Mouse (Mus musculus) embryonic facial prominence, embryonic 13.5 days (tissue): ENCODE data around the gene Sh3bgrl2. TPM values are rescaled to one million over a fixed set of nuclear protein-coding genes. Genes with fewer than 3 reads are reported as not detected.

Experiments used
- ATAC-seq: fragments of 200-750 bp; cut with Nextera tagmentation; 2 replicates; pipeline ENCODE4 v1.8.0; 2017; ENCODE audit warnings: low read depth; ENCODE audit not compliant: insufficient number of reproducible peaks, insufficient read depth, low FRiP score, low TSS enrichment
- H3K27ac ChIP-seq: fragments of 300-500 bp; sonication (generic); 2 replicates; pipeline ENCODE4 v1.5.1; 2015; ENCODE audit warnings: moderate library complexity, mild to moderate bottlenecking, inconsistent platforms
- H3K27me3 ChIP-seq: fragments of 300-500 bp; sonication (generic); 2 replicates; pipeline ENCODE4 v1.6.1; 2015; ENCODE audit warnings: mild to moderate bottlenecking, inconsistent platforms
- H3K36me3 ChIP-seq: fragments of 300-500 bp; sonication (generic); 2 replicates; pipeline ENCODE4 v1.6.1; 2015; ENCODE audit warnings: mild to moderate bottlenecking, inconsistent platforms
- H3K4me1 ChIP-seq: fragments of 300-500 bp; sonication (generic); 2 replicates; pipeline ENCODE4 v1.6.1; 2015; ENCODE audit warnings: inconsistent platforms
- H3K4me2 ChIP-seq: fragments of 300-500 bp; sonication (generic); 2 replicates; pipeline ENCODE4 v1.6.1; 2015; ENCODE audit warnings: moderate library complexity, mild to moderate bottlenecking, inconsistent platforms
- H3K4me3 ChIP-seq: fragments of 300-500 bp; sonication (generic); 2 replicates; pipeline ENCODE4 v1.5.1; 2015; ENCODE audit warnings: mild to moderate bottlenecking, inconsistent platforms
- H3K9ac ChIP-seq: fragments of 300-500 bp; sonication (generic); 2 replicates; pipeline ENCODE4 v1.6.1; 2015; ENCODE audit warnings: mild to moderate bottlenecking, inconsistent platforms
- H3K9me3 ChIP-seq: fragments of 300-500 bp; sonication (generic); 2 replicates; pipeline ENCODE4 v1.6.1; 2016; ENCODE audit warnings: inconsistent platforms
- WGBS: fragments of 180-500 bp; shearing (Covaris S2); methylation state at CpG from one replicate; pipeline ENCODE4 v1.1.7; 2015; ENCODE audit warnings: mixed read lengths; 5-methylcytosine and 5-hydroxymethylcytosine counted together
- polyA plus RNA-seq: library from polyadenylated mRNA; unstranded; fragments of >200 nt; fragmentation: Nextera tagmentation; extraction: Ambion mirVana; gene quantifications from 2 replicates; pipeline ENCODE4 v1.2.1, GENCODE M21; 2015

The Sh3bgrl2 gene
- polyA plus RNA-seq, 1 experiment from 2014 or later = 14.5 TPM

- H3K27ac ChIP-seq = no peak overlapping the region
- ATAC-seq = peak; percentile 71; the same call in 1 of the 2 replicates
- 31% methylated on average over 6 of the region's 6 CpGs for WGBS
- no peak overlapping the region for H3K9ac ChIP-seq
- no peaks in the 10 kb centered on the region for H3K9me3 ChIP-seq
- H3K36me3 ChIP-seq = no peaks in the 10 kb centered on the region
- H3K4me3 ChIP-seq = no peak overlapping the region
- H3K4me1 ChIP-seq = peaks cover 7% of the 10 kb centered on the region
- H3K4me2 ChIP-seq = peak overlapping the region; percentile 12; the same call in 1 of the 2 replicates
- no peaks in the 10 kb centered on the region for H3K27me3 ChIP-seq
Observed at GRCm38 (mm10) chr9:83615912-83616585, 67.9 kb downstream of the Sh3bgrl2 start.

GRCm38 (mm10) chr9:83616586-83617081, 68.5 kb downstream of the Sh3bgrl2 start:
- WGBS = 18% methylated on average over 7 of the region's 7 CpGs
- peaks cover 7% of the 10 kb centered on the region for H3K4me1 ChIP-seq
- no peaks in the 10 kb centered on the region for H3K27me3 ChIP-seq
- peak overlapping the region; percentile 34 for H3K27ac ChIP-seq
- no peaks in the 10 kb centered on the region for H3K9me3 ChIP-seq
- ATAC-seq = no peak
- peak overlapping the region; percentile 12; the same call in 1 of the 2 replicates for H3K4me2 ChIP-seq
- no peak overlapping the region for H3K9ac ChIP-seq
- H3K36me3 ChIP-seq = no peaks in the 10 kb centered on the region
- no peak overlapping the region for H3K4me3 ChIP-seq

GRCm38 (mm10) chr9:83623455-83623854, 75.3 kb downstream of the Sh3bgrl2 start:
- Histone ChIP-seq H3K27ac (no peak overlapping the region), H3K36me3 (no peaks in the 10 kb centered on the region), H3K9me3 (no peaks in the 10 kb centered on the region), H3K4me3 (no peak overlapping the region), H3K4me2 (no peak overlapping the region), H3K9ac (no peak overlapping the region), H3K4me1 (peaks cover 23% of the 10 kb centered on the region), H3K27me3 (no peaks in the 10 kb centered on the region)
- no peak for ATAC-seq
- 74% methylated on average over 6 of the region's 6 CpGs for WGBS

- H3K4me1 ChIP-seq = peaks cover 29% of the 10 kb centered on the region
- H3K9ac ChIP-seq = no peak overlapping the region
- no peaks in the 10 kb centered on the region for H3K36me3 ChIP-seq
- no peak overlapping the region for H3K4me2 ChIP-seq
- H3K4me3 ChIP-seq = no peak overlapping the region
- no peaks in the 10 kb centered on the region for H3K9me3 ChIP-seq
- H3K27ac ChIP-seq = no peak overlapping the region
- ATAC-seq = no peak
- 76% methylated on average over 5 of the region's 5 CpGs for WGBS
- H3K27me3 ChIP-seq = no peaks in the 10 kb centered on the region
Observed at GRCm38 (mm10) chr9:83624193-83624592, 76.1 kb downstream of the Sh3bgrl2 start.

GRCm38 (mm10) chr9:83625085-83625484, 77.0 kb downstream of the Sh3bgrl2 start:
- Histone ChIP-seq H3K4me3 (no peak overlapping the region), H3K9ac (no peak overlapping the region), H3K27me3 (no peaks in the 10 kb centered on the region), H3K4me1 (peaks cover 33% of the 10 kb centered on the region), H3K36me3 (no peaks in the 10 kb centered on the region), H3K4me2 (no peak overlapping the region), H3K9me3 (no peaks in the 10 kb centered on the region), H3K27ac (peak overlapping the region; percentile 57; the same call in 1 of the 2 replicates)
- WGBS = 18% methylated on average over 5 of the region's 5 CpGs
- ATAC-seq = no peak

- no peaks in the 10 kb centered on the region for H3K27me3 ChIP-seq
- no peak for ATAC-seq
- H3K36me3 ChIP-seq = no peaks in the 10 kb centered on the region
- no peak overlapping the region for H3K9ac ChIP-seq
- H3K9me3 ChIP-seq = no peaks in the 10 kb centered on the region
- 19% methylated on average over 19 of the region's 19 CpGs for WGBS
- H3K4me3 ChIP-seq = no peak overlapping the region
- peak overlapping the region; percentile 37 for H3K4me2 ChIP-seq
- H3K4me1 ChIP-seq = peaks cover 34% of the 10 kb centered on the region
- peak overlapping the region; percentile 22; the same call in 1 of the 2 replicates for H3K27ac ChIP-seq
Observed at GRCm38 (mm10) chr9:83628669-83629612, 80.8 kb downstream of the Sh3bgrl2 start.

GRCm38 (mm10) chr9:83630341-83630740, 82.2 kb downstream of the Sh3bgrl2 start:
- Histone ChIP-seq H3K4me3 (no peak overlapping the region), H3K4me1 (peaks cover 24% of the 10 kb centered on the region), H3K27ac (no peak overlapping the region), H3K27me3 (no peaks in the 10 kb centered on the region), H3K9ac (no peak overlapping the region), H3K36me3 (no peaks in the 10 kb centered on the region), H3K9me3 (no peaks in the 10 kb centered on the region), H3K4me2 (no peak overlapping the region)
- 72% methylated on average over 6 of the region's 6 CpGs for WGBS
- no peak for ATAC-seq

GRCm38 (mm10) chr9:83631920-83632319, 83.8 kb downstream of the Sh3bgrl2 start:
- Histone ChIP-seq H3K4me3 (no peak overlapping the region), H3K9ac (no peak overlapping the region), H3K4me2 (no peak overlapping the region), H3K4me1 (peaks cover 19% of the 10 kb centered on the region), H3K27me3 (no peaks in the 10 kb centered on the region), H3K36me3 (no peaks in the 10 kb centered on the region), H3K27ac (no peak overlapping the region), H3K9me3 (no peaks in the 10 kb centered on the region)
- WGBS = 28% methylated on average over 5 of the region's 5 CpGs
- no peak for ATAC-seq

- H3K36me3 ChIP-seq = no peaks in the 10 kb centered on the region
- WGBS = 61% methylated on average over 3 of the region's 3 CpGs
- H3K4me3 ChIP-seq = no peak overlapping the region
- H3K27me3 ChIP-seq = no peaks in the 10 kb centered on the region
- no peak overlapping the region for H3K9ac ChIP-seq
- no peak overlapping the region for H3K4me2 ChIP-seq
- H3K4me1 ChIP-seq = peaks cover 9% of the 10 kb centered on the region; the same call in 1 of the 2 replicates
- no peak for ATAC-seq
- no peak overlapping the region for H3K27ac ChIP-seq
- H3K9me3 ChIP-seq = no peaks in the 10 kb centered on the region
Observed at GRCm38 (mm10) chr9:83634703-83635102, 86.6 kb downstream of the Sh3bgrl2 start.

GRCm38 (mm10) chr9:83635997-83636396, 87.9 kb downstream of the Sh3bgrl2 start:
- Histone ChIP-seq H3K4me3 (no peak overlapping the region), H3K4me1 (peaks cover 9% of the 10 kb centered on the region; the same call in 1 of the 2 replicates), H3K9me3 (no peaks in the 10 kb centered on the region), H3K4me2 (peak overlapping the region; percentile 40), H3K9ac (no peak overlapping the region), H3K27ac (peak overlapping the region; percentile 53), H3K27me3 (no peaks in the 10 kb centered on the region), H3K36me3 (no peaks in the 10 kb centered on the region)
- 3% methylated on average over 7 of the region's 7 CpGs for WGBS
- ATAC-seq = 0 out of 2 replicates have a peak, but pooled peaks have one; percentile 20

- 54% methylated on average over 4 of the region's 4 CpGs for WGBS
- Histone ChIP-seq H3K4me2 (no peak overlapping the region), H3K9me3 (no peaks in the 10 kb centered on the region), H3K4me1 (peaks cover 10% of the 10 kb centered on the region; the same call in 1 of the 2 replicates), H3K27me3 (no peaks in the 10 kb centered on the region), H3K4me3 (no peak overlapping the region), H3K36me3 (no peaks in the 10 kb centered on the region), H3K27ac (no peak overlapping the region), H3K9ac (no peak overlapping the region)
- ATAC-seq = no peak
Observed at GRCm38 (mm10) chr9:83643139-83643538, 95.0 kb downstream of the Sh3bgrl2 start.
